Mouse (Mus musculus) megakaryocyte, embryonic 14.5 days (primary cell): ENCODE measurements at regions not wholly inside any gene's neighbourhood (a gene's known extent, or its start where the extent isn't known, plus 50 kb on each side); places are given as distances from the start of the nearest gene placed in this dataset.
A peak's percentile ranks its signal among the peaks of the same experiment; 100 is the strongest.

Source experiments
- H3K27me3 ChIP-seq: replicated peaks from 2 replicates; pipeline ENCODE3; 2012; ENCODE audit warnings: inconsistent platforms
- H3K36me3 ChIP-seq: replicated peaks from 2 replicates; pipeline ENCODE3; 2012; ENCODE audit warnings: low read length, inconsistent platforms, mixed read lengths
- H3K4me1 ChIP-seq: 2 replicates; pipeline ENCODE4 v1.6.1; 2012; ENCODE audit warnings: inconsistent platforms
- H3K4me3 ChIP-seq: replicated peaks from 2 replicates; pipeline ENCODE3; 2012; ENCODE audit warnings: moderate library complexity, mild to moderate bottlenecking, inconsistent platforms
- H3K9me3 ChIP-seq: 2 replicates; pipeline ENCODE4 v1.6.1; 2012; ENCODE audit warnings: inconsistent platforms
- FLI1 ChIP-seq: IDR thresholded peaks from 2 replicates; pipeline ENCODE4 v1.6.1; 2012; ENCODE audit warnings: low read length, inconsistent platforms, mixed read lengths
- GATA1 ChIP-seq: IDR thresholded peaks from 3 replicates; pipeline ENCODE4 v1.6.1; 2012; ENCODE audit warnings: mixed read lengths, low read length, inconsistent platforms, borderline replicate concordance

DNA sequence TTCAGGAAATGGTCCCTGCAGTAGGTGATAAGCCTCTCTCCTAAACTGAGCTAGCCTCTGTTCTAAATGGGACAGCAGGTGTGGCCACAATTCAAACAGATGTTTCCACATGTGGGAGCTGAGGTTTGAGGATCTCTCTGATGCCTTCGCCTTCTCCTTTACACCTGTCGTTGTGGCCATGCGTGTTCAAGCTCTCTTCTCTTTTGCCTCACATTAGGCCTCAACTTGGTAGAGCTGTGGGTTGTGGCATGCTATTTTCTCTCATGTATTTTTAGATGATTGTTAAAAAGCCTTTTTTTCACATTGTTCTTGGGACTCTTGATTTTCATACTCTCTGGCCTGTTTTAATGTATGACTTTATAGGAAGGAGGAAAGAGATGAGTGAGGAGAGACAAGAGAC is 526.8 kb downstream of the Lmo4 start:
- Histone ChIP-seq H3K9me3 (peaks cover 4% of the 10 kb centered on the region; the same call in 1 of the 2 replicates), H3K4me1 (no peaks in the 10 kb centered on the region), H3K36me3 (no peaks in the 10 kb centered on the region), H3K4me3 (no peak overlapping the region), H3K27me3 (no peaks in the 10 kb centered on the region)
- TF ChIP-seq FLI1 (no peak), GATA1 (no peak)

DNA sequence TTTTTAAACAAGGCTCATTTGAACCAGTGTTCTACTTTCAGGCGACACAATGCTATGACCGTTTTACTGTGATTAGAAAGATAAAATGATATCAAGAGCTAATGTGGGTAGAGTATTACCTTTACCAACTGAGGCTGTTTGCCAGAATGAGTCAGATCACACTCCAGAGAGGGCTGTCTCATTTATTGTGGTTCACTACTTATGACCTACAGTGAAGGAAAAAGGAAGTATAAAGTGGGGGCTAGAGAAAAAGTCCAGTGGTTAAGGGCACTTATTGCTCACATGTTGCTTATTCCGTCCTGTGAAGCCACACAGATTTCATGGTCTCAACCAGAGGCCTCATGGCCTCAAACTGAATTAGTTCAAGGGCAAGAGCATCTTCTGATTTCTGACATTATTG is 530.2 kb downstream of the Lmo4 start:
- no peak for TF ChIP-seq FLI1
- Histone ChIP-seq H3K9me3 (no peaks in the 10 kb centered on the region), H3K27me3 (no peaks in the 10 kb centered on the region), H3K36me3 (no peaks in the 10 kb centered on the region), H3K4me3 (no peak overlapping the region), H3K4me1 (no peaks in the 10 kb centered on the region)

DNA sequence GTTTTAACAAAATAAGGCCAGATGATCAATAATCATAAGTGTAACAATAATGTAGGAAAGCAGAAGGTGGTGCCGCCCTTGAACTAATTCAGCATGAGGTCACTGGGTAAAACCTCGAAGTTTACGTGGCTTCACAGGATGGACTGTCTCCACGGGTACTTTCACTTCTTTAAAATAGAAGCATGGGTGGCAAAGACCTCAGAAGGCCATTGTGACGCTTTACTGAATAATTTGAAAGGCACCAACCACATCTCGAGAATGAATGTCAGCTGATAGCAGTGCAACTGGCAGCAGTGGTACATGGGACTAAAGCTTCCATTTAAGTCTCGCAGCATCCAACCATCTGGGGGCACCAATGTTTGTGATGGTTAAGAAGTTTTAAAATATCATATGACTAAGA is 530.6 kb downstream of the Lmo4 start:
- Histone ChIP-seq H3K9me3 (no peaks in the 10 kb centered on the region), H3K4me1 (no peaks in the 10 kb centered on the region), H3K27me3 (no peaks in the 10 kb centered on the region), H3K36me3 (no peaks in the 10 kb centered on the region), H3K4me3 (no peak overlapping the region)
- no peak for TF ChIP-seq GATA1
- TF ChIP-seq FLI1, result no peak

DNA sequence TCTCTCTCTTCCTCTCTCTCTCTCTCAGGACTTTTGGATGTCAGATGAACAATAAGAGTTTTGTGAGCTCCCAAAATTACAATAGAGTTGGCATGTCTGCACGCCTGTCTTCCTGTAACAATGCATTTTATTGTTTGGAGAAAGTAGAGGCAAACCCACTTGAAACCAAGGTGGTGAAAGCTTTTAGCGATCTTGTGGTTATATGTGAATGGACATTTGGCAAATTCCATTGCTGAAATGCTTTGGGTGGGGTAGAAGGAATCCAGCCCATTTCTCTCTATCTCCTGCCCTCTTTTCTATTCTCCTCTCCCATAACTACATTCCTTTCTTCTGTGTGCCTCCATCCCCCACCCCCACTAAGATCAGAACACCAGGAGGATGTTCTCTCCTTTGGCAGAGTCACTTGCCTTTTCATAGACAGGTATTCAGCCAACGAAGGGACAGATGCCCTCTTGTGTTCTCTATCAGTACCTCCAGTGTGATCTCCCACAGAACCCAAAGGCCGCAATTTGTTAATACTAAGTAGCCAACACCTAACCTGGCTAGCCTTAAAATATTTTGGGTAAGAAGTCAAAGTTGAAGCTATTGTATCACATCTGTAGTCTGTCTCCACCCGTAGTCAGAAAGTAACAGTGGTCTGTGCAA is 542.9 kb downstream of the Lmo4 start:
- no peak for TF ChIP-seq FLI1
- no peak for TF ChIP-seq GATA1
- H3K4me3 ChIP-seq, result no peak overlapping the region
- peaks cover 11% of the 10 kb centered on the region for H3K9me3 ChIP-seq
- no peaks in the 10 kb centered on the region for H3K4me1 ChIP-seq
- no peaks in the 10 kb centered on the region for H3K36me3 ChIP-seq
- no peaks in the 10 kb centered on the region for H3K27me3 ChIP-seq

DNA sequence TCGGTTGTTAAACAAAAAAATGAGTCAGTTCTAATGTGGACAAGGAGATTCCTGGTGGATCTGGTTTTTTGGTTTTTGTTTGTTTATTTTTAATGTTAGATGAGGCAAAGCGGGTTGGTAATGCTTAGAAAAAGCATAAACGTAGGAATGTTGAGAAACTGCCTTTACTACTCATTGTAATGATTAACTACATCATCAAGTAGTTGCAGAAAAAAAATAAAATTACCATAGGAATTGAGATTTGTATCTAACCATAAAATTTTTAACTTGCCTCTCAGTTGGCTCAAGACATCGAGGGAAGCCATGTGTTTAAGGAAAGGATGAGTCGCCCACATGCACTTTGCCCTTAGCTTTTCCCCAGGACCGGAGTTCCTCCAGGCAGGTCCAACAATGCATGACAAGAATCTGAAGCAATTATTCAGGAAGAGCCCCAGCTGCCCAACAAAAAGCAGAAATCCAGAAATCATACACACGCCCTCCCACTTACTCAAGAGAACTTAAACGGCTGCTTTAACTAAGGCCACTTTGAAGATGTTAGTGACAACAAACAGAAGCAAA is 545.5 kb downstream of the Lmo4 start:
- TF ChIP-seq GATA1 (no peak), FLI1 (no peak)
- H3K4me3 ChIP-seq, result no peak overlapping the region
- no peaks in the 10 kb centered on the region for H3K4me1 ChIP-seq
- H3K36me3 ChIP-seq, result no peaks in the 10 kb centered on the region
- no peaks in the 10 kb centered on the region for H3K27me3 ChIP-seq
- peaks cover 6% of the 10 kb centered on the region for H3K9me3 ChIP-seq

DNA sequence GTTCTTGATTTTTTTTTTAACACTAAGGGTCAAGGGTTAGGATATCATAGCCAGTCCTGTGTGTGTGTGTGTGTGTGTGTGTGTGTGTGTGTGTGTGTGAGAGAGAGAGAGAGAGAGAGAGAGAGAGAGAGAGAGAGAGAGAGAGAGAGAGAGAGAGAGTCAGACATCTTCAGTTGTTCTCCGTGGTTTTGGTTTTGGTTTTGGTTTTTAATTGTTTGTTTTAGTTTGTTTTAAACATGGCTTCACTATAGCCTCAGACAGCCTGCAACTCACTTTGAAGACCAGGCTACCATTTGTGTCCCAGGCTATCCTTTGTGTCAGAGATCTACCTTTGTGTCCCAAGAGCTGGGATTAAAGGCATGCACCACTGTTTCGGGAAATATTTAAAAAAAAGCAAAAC is 557.8 kb downstream of the Lmo4 start:
- TF ChIP-seq GATA1 (no peak), FLI1 (no peak)
- Histone ChIP-seq H3K4me1 (no peaks in the 10 kb centered on the region), H3K36me3 (no peaks in the 10 kb centered on the region), H3K27me3 (no peaks in the 10 kb centered on the region), H3K4me3 (no peak overlapping the region), H3K9me3 (peaks cover 7% of the 10 kb centered on the region; the same call in 1 of the 2 replicates)

DNA sequence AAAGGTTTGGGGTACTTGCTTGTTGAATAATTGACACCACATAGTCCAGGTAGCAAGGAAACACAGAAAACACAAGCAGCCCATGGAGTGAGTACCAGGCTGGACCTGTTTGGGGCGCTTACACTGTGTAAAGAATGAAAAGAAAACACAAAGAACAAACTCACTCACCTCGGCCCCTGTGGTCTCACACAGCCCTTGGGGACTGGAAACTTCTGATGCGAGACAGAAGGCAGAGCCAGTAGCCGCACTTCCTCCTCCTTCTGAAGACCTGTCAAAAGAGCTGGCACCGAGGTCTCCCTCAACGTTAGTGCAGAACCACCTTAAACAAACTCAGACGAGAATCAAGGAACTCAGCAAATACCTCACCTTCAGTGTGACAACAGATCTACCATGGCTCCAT is 558.2 kb downstream of the Lmo4 start:
- peaks cover 7% of the 10 kb centered on the region; the same call in 1 of the 2 replicates for H3K9me3 ChIP-seq
- peak overlapping the region; percentile 30 for H3K4me3 ChIP-seq
- no peaks in the 10 kb centered on the region for H3K27me3 ChIP-seq
- H3K4me1 ChIP-seq, result no peaks in the 10 kb centered on the region
- TF ChIP-seq FLI1, result no peak
- no peak for TF ChIP-seq GATA1
- H3K36me3 ChIP-seq, result no peaks in the 10 kb centered on the region

DNA sequence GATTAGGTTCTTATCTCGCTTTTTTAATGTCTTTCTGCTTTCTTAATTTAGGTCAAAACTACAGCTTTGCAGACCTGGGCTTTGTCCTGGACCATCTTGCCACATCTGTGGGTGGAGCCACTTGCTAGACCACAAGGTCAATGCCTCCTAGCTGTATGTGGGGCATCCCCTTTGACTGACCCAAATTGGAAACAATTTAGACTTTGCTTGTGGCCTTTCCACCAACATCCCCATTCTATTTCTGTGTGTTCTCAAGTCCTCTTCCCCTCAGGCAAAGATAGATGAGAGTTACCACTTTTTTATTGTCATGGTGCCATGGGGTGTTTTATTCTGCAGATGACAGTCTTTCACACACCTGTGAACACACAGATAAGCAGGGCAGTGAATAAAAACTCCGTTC is 572.0 kb downstream of the Lmo4 start:
- TF ChIP-seq FLI1 (no peak), GATA1 (no peak)
- no peak overlapping the region for H3K4me3 ChIP-seq
- H3K4me1 ChIP-seq, result no peaks in the 10 kb centered on the region
- H3K27me3 ChIP-seq, result no peaks in the 10 kb centered on the region
- H3K9me3 ChIP-seq, result peaks cover 5% of the 10 kb centered on the region; the same call in 1 of the 2 replicates
- no peaks in the 10 kb centered on the region for H3K36me3 ChIP-seq

DNA sequence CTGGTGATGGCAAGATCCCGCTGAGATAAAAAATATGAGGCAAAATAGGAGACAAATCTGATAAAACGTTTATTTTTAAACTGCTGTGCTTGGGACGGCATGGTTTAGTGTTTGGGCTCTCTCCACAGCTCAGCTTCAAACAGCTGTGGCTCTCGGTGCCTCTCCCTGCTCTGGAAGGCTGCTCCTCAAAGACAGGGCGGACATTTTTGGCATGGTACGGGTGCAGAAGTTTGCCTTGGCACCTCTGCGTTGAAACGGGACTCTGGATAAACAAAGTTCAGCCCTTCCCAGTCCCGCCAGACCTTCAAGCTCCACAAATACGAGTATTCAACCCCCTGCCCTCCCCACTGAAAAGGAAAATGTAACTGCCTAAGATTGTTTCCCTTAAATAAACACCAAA is 573.8 kb downstream of the Lmo4 start:
- Histone ChIP-seq H3K4me1 (no peaks in the 10 kb centered on the region), H3K4me3 (no peak overlapping the region), H3K36me3 (no peaks in the 10 kb centered on the region), H3K9me3 (peaks cover 5% of the 10 kb centered on the region; the same call in 1 of the 2 replicates), H3K27me3 (no peaks in the 10 kb centered on the region)
- no peak for TF ChIP-seq FLI1
- TF ChIP-seq GATA1, result no peak

DNA sequence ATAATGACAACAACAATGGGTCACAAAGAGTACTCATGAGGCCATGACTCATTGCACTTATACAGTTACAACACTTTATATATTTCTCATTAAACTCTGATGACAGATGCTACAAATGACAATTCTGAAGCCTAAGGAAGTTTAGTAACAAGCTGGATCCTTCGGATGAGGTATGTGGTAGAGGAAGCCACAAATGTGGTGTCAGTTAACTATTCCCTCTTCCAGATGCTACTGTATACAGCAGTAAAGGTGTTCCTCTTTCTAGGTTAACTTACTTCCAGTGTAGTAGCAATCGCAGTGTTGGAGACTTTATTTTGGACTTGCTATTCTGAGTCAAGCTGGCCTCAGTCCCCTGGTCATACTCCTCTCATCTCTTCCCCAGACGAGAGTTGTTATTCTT is 580.1 kb downstream of the Lmo4 start:
- no peak for TF ChIP-seq FLI1
- no peak for TF ChIP-seq GATA1
- no peaks in the 10 kb centered on the region for H3K27me3 ChIP-seq
- H3K9me3 ChIP-seq, result no peaks in the 10 kb centered on the region
- no peaks in the 10 kb centered on the region for H3K4me1 ChIP-seq
- no peak overlapping the region for H3K4me3 ChIP-seq
- no peaks in the 10 kb centered on the region for H3K36me3 ChIP-seq
